Mouse (Mus musculus): ENCODE data around the gene Dnase1l1. TPM values are rescaled to one million over a fixed set of nuclear protein-coding genes. Genes with fewer than 3 reads are reported as not detected.

Dnase1l1 gene
- polyA plus RNA-seq, 1 experiment from 2014 or later = 11.0 TPM

DNA sequence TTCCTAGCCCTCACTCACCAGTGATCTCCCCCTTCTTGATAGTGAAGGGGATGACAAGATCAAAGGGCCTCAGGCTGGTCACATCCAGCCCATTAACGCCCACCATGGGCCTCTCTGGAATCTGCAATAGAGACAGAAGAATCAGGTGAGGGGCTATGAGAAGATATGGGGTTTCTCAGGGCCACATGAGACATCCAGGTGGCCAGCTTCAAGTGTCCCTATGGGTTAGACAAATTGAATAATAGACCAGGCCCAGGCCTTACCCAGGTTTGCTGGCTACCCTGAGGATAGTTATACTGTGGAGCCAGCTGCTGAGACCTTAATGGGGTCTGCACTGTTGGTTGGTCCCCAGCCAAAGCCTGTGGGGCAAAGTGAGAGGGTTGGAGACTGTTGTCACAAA lies 52.1 kb downstream of the Dnase1l1 start:
- no peak overlapping the region for H3K4me2 ChIP-seq (replicated peaks)
- no peak for ATAC-seq
- no peak overlapping the region for H3K9ac ChIP-seq
- no peak overlapping the region for H3K4me3 ChIP-seq (replicated peaks)
- no peak overlapping the region for H3K27ac ChIP-seq
- no peaks in the 10 kb centered on the region for H3K4me1 ChIP-seq (replicated peaks)
- no peaks in the 10 kb centered on the region for H3K9me3 ChIP-seq
- no peaks in the 10 kb centered on the region for H3K27me3 ChIP-seq (replicated peaks)
- H3K36me3 ChIP-seq = peaks cover 9% of the 10 kb centered on the region
- WGBS = 80% methylated on average over 1 of the region's 1 CpGs

Other genes with a start within 250 kb of the Dnase1l1 start
- gene Opn1mw, start 154.9 kb downstream of the Dnase1l1 start, polyA plus RNA-seq (2015; fragmentation: Nextera tagmentation; extraction: Ambion mirVana) = not detected in 2 replicates
- 10.7 and 10.9 TPM in 2 replicates for gene Mecp2, start 147.0 kb downstream of the Dnase1l1 start, polyA plus RNA-seq (2015; fragmentation: Nextera tagmentation; extraction: Ambion mirVana)
- gene Tex28, start 114.5 kb downstream of the Dnase1l1 start, polyA plus RNA-seq (2015; fragmentation: Nextera tagmentation; extraction: Ambion mirVana) = not detected in 2 replicates
- not detected in 2 replicates for gene Tktl1, start 105.1 kb downstream of the Dnase1l1 start, polyA plus RNA-seq (2015; fragmentation: Nextera tagmentation; extraction: Ambion mirVana)
- 274 and 316 TPM in 2 replicates for gene Flna, start 32.5 kb downstream of the Dnase1l1 start, polyA plus RNA-seq (2015; fragmentation: Nextera tagmentation; extraction: Ambion mirVana)
- 21.7 and 25.7 TPM in 2 replicates for gene Emd, start 27.6 kb downstream of the Dnase1l1 start, polyA plus RNA-seq (2015; fragmentation: Nextera tagmentation; extraction: Ambion mirVana)
- 818 and 879 TPM in 2 replicates for gene Rpl10, start 11.5 kb downstream of the Dnase1l1 start, polyA plus RNA-seq (2015; fragmentation: Nextera tagmentation; extraction: Ambion mirVana)
- 74.9 and 81.1 TPM in 2 replicates for gene Taz, start 425 bp downstream of the Dnase1l1 start, polyA plus RNA-seq (2015; fragmentation: Nextera tagmentation; extraction: Ambion mirVana)
- gene Atp6ap1, start 14.8 kb upstream of the Dnase1l1 start, polyA plus RNA-seq (2015; fragmentation: Nextera tagmentation; extraction: Ambion mirVana) = 120 and 126 TPM in 2 replicates
- gene Gdi1, start 22.7 kb upstream of the Dnase1l1 start, polyA plus RNA-seq (2015; fragmentation: Nextera tagmentation; extraction: Ambion mirVana) = 158 and 168 TPM in 2 replicates
- gene Fam50a, start 30.7 kb upstream of the Dnase1l1 start, polyA plus RNA-seq (2015; fragmentation: Nextera tagmentation; extraction: Ambion mirVana) = 58.8 and 60.0 TPM in 2 replicates
- gene Plxna3, start 46.7 kb upstream of the Dnase1l1 start, polyA plus RNA-seq (2015; fragmentation: Nextera tagmentation; extraction: Ambion mirVana) = 7.3 and 8.5 TPM in 2 replicates
- gene Lage3, start 71.3 kb upstream of the Dnase1l1 start, polyA plus RNA-seq (2015; fragmentation: Nextera tagmentation; extraction: Ambion mirVana) = 91.5 and 104 TPM in 2 replicates
- gene Ubl4a, start 90.9 kb upstream of the Dnase1l1 start, polyA plus RNA-seq (2015; fragmentation: Nextera tagmentation; extraction: Ambion mirVana) = 65.1 and 66.8 TPM in 2 replicates
- gene Slc10a3, start 91.0 kb upstream of the Dnase1l1 start, polyA plus RNA-seq (2015; fragmentation: Nextera tagmentation; extraction: Ambion mirVana) = 15.9 and 16.6 TPM in 2 replicates
- 29.5 and 32.0 TPM in 2 replicates for gene Fam3a, start 110.9 kb upstream of the Dnase1l1 start, polyA plus RNA-seq (2015; fragmentation: Nextera tagmentation; extraction: Ambion mirVana)
- gene Ikbkg, start 111.0 kb upstream of the Dnase1l1 start, polyA plus RNA-seq (2015; fragmentation: Nextera tagmentation; extraction: Ambion mirVana) = 18.4 and 19.7 TPM in 2 replicates
- gene G6pdx, start 146.9 kb upstream of the Dnase1l1 start, polyA plus RNA-seq (2015; fragmentation: Nextera tagmentation; extraction: Ambion mirVana) = 45.9 and 46.3 TPM in 2 replicates
- gene Gm6880, start 199.1 kb upstream of the Dnase1l1 start, polyA plus RNA-seq (2015; fragmentation: Nextera tagmentation; extraction: Ambion mirVana) = not detected in 2 replicates

Measured in intestine, embryonic 15.5 days (tissue).